Mouse (Mus musculus): ENCODE results near the gene Zzz3. TPM values are rescaled to one million over a fixed set of nuclear protein-coding genes. Genes with fewer than 3 reads are reported as not detected.
A peak's percentile ranks its signal among the peaks of the same experiment; 100 is the strongest.

The Zzz3 gene
- polyA plus RNA-seq, 1 experiment from 2014 or later = 50.3 TPM

- no peak overlapping the region for H3K4me2 ChIP-seq (replicated peaks; ENCODE audit: low read depth, low read length)
- no peaks in the 10 kb centered on the region for H3K36me3 ChIP-seq (ENCODE audit: insufficient read depth, low read length)
- H3K27ac ChIP-seq (ENCODE audit: low read length) = no peak overlapping the region
- H3K27me3 ChIP-seq (ENCODE audit: insufficient read depth, low read length) = no peaks in the 10 kb centered on the region
- peaks cover 28% of the 10 kb centered on the region for H3K4me1 ChIP-seq (ENCODE audit: insufficient read depth, low read length)
- ATAC-seq (ENCODE audit: low FRiP score, low TSS enrichment) = no peak
- no peak overlapping the region for H3K4me3 ChIP-seq (ENCODE audit: low read length)
- H3K9me3 ChIP-seq (ENCODE audit: low read length) = 0 out of 2 replicates have a peak, but pooled peaks cover 4% of the 10 kb centered on the region
- WGBS = 67% methylated on average over 8 of the region's 8 CpGs
- H3K9ac ChIP-seq (replicated peaks; ENCODE audit: low read length) = no peak overlapping the region
These were observed 86.9 kb downstream of the Zzz3 start for GRCm38 (mm10) chr3:152482182-152482581.

- Histone ChIP-seq H3K36me3 (ENCODE audit: insufficient read depth, low read length) (no peaks in the 10 kb centered on the region), H3K9me3 (ENCODE audit: low read length) (0 out of 2 replicates have a peak, but pooled peaks cover 4% of the 10 kb centered on the region), H3K27ac (ENCODE audit: low read length) (peak overlapping the region; percentile 73), H3K27me3 (ENCODE audit: insufficient read depth, low read length) (no peaks in the 10 kb centered on the region), H3K4me2 (replicated peaks; ENCODE audit: low read depth, low read length) (no peak overlapping the region), H3K4me1 (ENCODE audit: insufficient read depth, low read length) (peaks cover 19% of the 10 kb centered on the region), H3K9ac (replicated peaks; ENCODE audit: low read length) (0 out of 2 replicates have a peak overlapping the region, but pooled peaks have one; percentile 22), H3K4me3 (ENCODE audit: low read length) (no peak overlapping the region)
- WGBS = 41% methylated on average over 7 of the region's 7 CpGs
- no peak for ATAC-seq (ENCODE audit: low FRiP score, low TSS enrichment)
These were observed 88.5 kb downstream of the Zzz3 start for GRCm38 (mm10) chr3:152483800-152484199.

- WGBS = 34% methylated on average over 6 of the region's 6 CpGs
- Histone ChIP-seq H3K4me1 (ENCODE audit: insufficient read depth, low read length) (peaks cover 18% of the 10 kb centered on the region), H3K9me3 (ENCODE audit: low read length) (0 out of 2 replicates have a peak, but pooled peaks cover 4% of the 10 kb centered on the region), H3K4me3 (ENCODE audit: low read length) (no peak overlapping the region), H3K9ac (replicated peaks; ENCODE audit: low read length) (no peak overlapping the region), H3K27ac (ENCODE audit: low read length) (peak overlapping the region; percentile 73; the same call in 1 of the 2 replicates), H3K36me3 (ENCODE audit: insufficient read depth, low read length) (no peaks in the 10 kb centered on the region), H3K27me3 (ENCODE audit: insufficient read depth, low read length) (no peaks in the 10 kb centered on the region), H3K4me2 (replicated peaks; ENCODE audit: low read depth, low read length) (no peak overlapping the region)
- ATAC-seq (ENCODE audit: low FRiP score, low TSS enrichment) = 0 out of 2 replicates have a peak, but pooled peaks have one; percentile 8
These were observed 88.9 kb downstream of the Zzz3 start for GRCm38 (mm10) chr3:152484206-152484605.

- Histone ChIP-seq H3K27me3 (ENCODE audit: insufficient read depth, low read length) (no peaks in the 10 kb centered on the region), H3K9me3 (ENCODE audit: low read length) (0 out of 2 replicates have a peak, but pooled peaks cover 4% of the 10 kb centered on the region), H3K36me3 (ENCODE audit: insufficient read depth, low read length) (no peaks in the 10 kb centered on the region), H3K4me2 (replicated peaks; ENCODE audit: low read depth, low read length) (no peak overlapping the region), H3K4me1 (ENCODE audit: insufficient read depth, low read length) (peaks cover 7% of the 10 kb centered on the region), H3K4me3 (ENCODE audit: low read length) (no peak overlapping the region), H3K9ac (replicated peaks; ENCODE audit: low read length) (no peak overlapping the region), H3K27ac (ENCODE audit: low read length) (no peak overlapping the region)
- 84% methylated on average over 4 of the region's 4 CpGs for WGBS
- ATAC-seq (ENCODE audit: low FRiP score, low TSS enrichment) = no peak
These were observed 93.7 kb downstream of the Zzz3 start for GRCm38 (mm10) chr3:152488964-152489363.

GRCm38 (mm10) chr3:152490423-152490822 is 95.2 kb downstream of the Zzz3 start:
- no peaks in the 10 kb centered on the region for H3K27me3 ChIP-seq (ENCODE audit: insufficient read depth, low read length)
- WGBS = 88% methylated on average over 5 of the region's 5 CpGs
- no peak overlapping the region for H3K4me2 ChIP-seq (replicated peaks; ENCODE audit: low read depth, low read length)
- ATAC-seq (ENCODE audit: low FRiP score, low TSS enrichment) = no peak
- peaks cover 5% of the 10 kb centered on the region; the same call in 1 of the 2 replicates for H3K4me1 ChIP-seq (ENCODE audit: insufficient read depth, low read length)
- no peak overlapping the region for H3K4me3 ChIP-seq (ENCODE audit: low read length)
- H3K9me3 ChIP-seq (ENCODE audit: low read length) = 0 out of 2 replicates have a peak, but pooled peaks cover 4% of the 10 kb centered on the region
- H3K36me3 ChIP-seq (ENCODE audit: insufficient read depth, low read length) = no peaks in the 10 kb centered on the region
- H3K9ac ChIP-seq (replicated peaks; ENCODE audit: low read length) = no peak overlapping the region
- no peak overlapping the region for H3K27ac ChIP-seq (ENCODE audit: low read length)

GRCm38 (mm10) chr3:152492241-152492640 is 97.0 kb downstream of the Zzz3 start:
- Histone ChIP-seq H3K4me3 (ENCODE audit: low read length) (no peak overlapping the region), H3K4me2 (replicated peaks; ENCODE audit: low read depth, low read length) (no peak overlapping the region), H3K36me3 (ENCODE audit: insufficient read depth, low read length) (no peaks in the 10 kb centered on the region), H3K9ac (replicated peaks; ENCODE audit: low read length) (no peak overlapping the region), H3K27me3 (ENCODE audit: insufficient read depth, low read length) (no peaks in the 10 kb centered on the region), H3K4me1 (ENCODE audit: insufficient read depth, low read length) (peaks cover 5% of the 10 kb centered on the region; the same call in 1 of the 2 replicates), H3K9me3 (ENCODE audit: low read length) (no peaks in the 10 kb centered on the region), H3K27ac (ENCODE audit: low read length) (no peak overlapping the region)
- 65% methylated on average over 6 of the region's 6 CpGs for WGBS
- ATAC-seq (ENCODE audit: low FRiP score, low TSS enrichment) = no peak

GRCm38 (mm10) chr3:152493813-152494212 is 98.5 kb downstream of the Zzz3 start:
- Histone ChIP-seq H3K4me3 (ENCODE audit: low read length) (no peak overlapping the region), H3K27ac (ENCODE audit: low read length) (no peak overlapping the region), H3K9ac (replicated peaks; ENCODE audit: low read length) (no peak overlapping the region), H3K36me3 (ENCODE audit: insufficient read depth, low read length) (no peaks in the 10 kb centered on the region), H3K4me2 (replicated peaks; ENCODE audit: low read depth, low read length) (no peak overlapping the region), H3K9me3 (ENCODE audit: low read length) (no peaks in the 10 kb centered on the region), H3K4me1 (ENCODE audit: insufficient read depth, low read length) (peaks cover 5% of the 10 kb centered on the region; the same call in 1 of the 2 replicates), H3K27me3 (ENCODE audit: insufficient read depth, low read length) (no peaks in the 10 kb centered on the region)
- no peak for ATAC-seq (ENCODE audit: low FRiP score, low TSS enrichment)
- 88% methylated on average over 2 of the region's 2 CpGs for WGBS

- Histone ChIP-seq H3K27me3 (ENCODE audit: insufficient read depth, low read length) (no peaks in the 10 kb centered on the region), H3K36me3 (ENCODE audit: insufficient read depth, low read length) (no peaks in the 10 kb centered on the region), H3K9ac (replicated peaks; ENCODE audit: low read length) (no peak overlapping the region), H3K9me3 (ENCODE audit: low read length) (no peaks in the 10 kb centered on the region), H3K27ac (ENCODE audit: low read length) (no peak overlapping the region), H3K4me2 (replicated peaks; ENCODE audit: low read depth, low read length) (no peak overlapping the region), H3K4me1 (ENCODE audit: insufficient read depth, low read length) (peaks cover 5% of the 10 kb centered on the region; the same call in 1 of the 2 replicates), H3K4me3 (ENCODE audit: low read length) (no peak overlapping the region)
- 36% methylated on average over 12 of the region's 12 CpGs for WGBS
- no peak for ATAC-seq (ENCODE audit: low FRiP score, low TSS enrichment)
These were observed 99.5 kb downstream of the Zzz3 start for GRCm38 (mm10) chr3:152494667-152495360.

GRCm38 (mm10) chr3:152495415-152495898 is 100.2 kb downstream of the Zzz3 start:
- peak; percentile 29; the same call in 1 of the 2 replicates for ATAC-seq (ENCODE audit: low FRiP score, low TSS enrichment)
- Histone ChIP-seq H3K4me1 (ENCODE audit: insufficient read depth, low read length) (peaks cover 5% of the 10 kb centered on the region; the same call in 1 of the 2 replicates), H3K27me3 (ENCODE audit: insufficient read depth, low read length) (no peaks in the 10 kb centered on the region), H3K36me3 (ENCODE audit: insufficient read depth, low read length) (no peaks in the 10 kb centered on the region), H3K4me2 (replicated peaks; ENCODE audit: low read depth, low read length) (no peak overlapping the region), H3K9ac (replicated peaks; ENCODE audit: low read length) (no peak overlapping the region), H3K9me3 (ENCODE audit: low read length) (no peaks in the 10 kb centered on the region), H3K4me3 (ENCODE audit: low read length) (no peak overlapping the region), H3K27ac (ENCODE audit: low read length) (no peak overlapping the region)
- 78% methylated on average over 8 of the region's 8 CpGs for WGBS

GRCm38 (mm10) chr3:152497084-152497483 is 101.8 kb downstream of the Zzz3 start:
- H3K4me3 ChIP-seq (ENCODE audit: low read length) = no peak overlapping the region
- 44% methylated on average over 7 of the region's 7 CpGs for WGBS
- no peak overlapping the region for H3K9ac ChIP-seq (replicated peaks; ENCODE audit: low read length)
- H3K27me3 ChIP-seq (ENCODE audit: insufficient read depth, low read length) = no peaks in the 10 kb centered on the region
- ATAC-seq (ENCODE audit: low FRiP score, low TSS enrichment) = no peak
- H3K27ac ChIP-seq (ENCODE audit: low read length) = no peak overlapping the region
- no peaks in the 10 kb centered on the region for H3K9me3 ChIP-seq (ENCODE audit: low read length)
- H3K4me1 ChIP-seq (ENCODE audit: insufficient read depth, low read length) = peaks cover 5% of the 10 kb centered on the region; the same call in 1 of the 2 replicates
- H3K4me2 ChIP-seq (replicated peaks; ENCODE audit: low read depth, low read length) = no peak overlapping the region
- no peaks in the 10 kb centered on the region for H3K36me3 ChIP-seq (ENCODE audit: insufficient read depth, low read length)
